Mouse (Mus musculus): Measurements from ENCODE around the gene Aoc2. TPM values are rescaled to one million over a fixed set of nuclear protein-coding genes. Genes with fewer than 3 reads are reported as not detected.

The Aoc2 gene
- total and polyA plus RNA-seq, 3 experiments = 12.1 to 21.1 TPM; not detected in 1

DNA sequence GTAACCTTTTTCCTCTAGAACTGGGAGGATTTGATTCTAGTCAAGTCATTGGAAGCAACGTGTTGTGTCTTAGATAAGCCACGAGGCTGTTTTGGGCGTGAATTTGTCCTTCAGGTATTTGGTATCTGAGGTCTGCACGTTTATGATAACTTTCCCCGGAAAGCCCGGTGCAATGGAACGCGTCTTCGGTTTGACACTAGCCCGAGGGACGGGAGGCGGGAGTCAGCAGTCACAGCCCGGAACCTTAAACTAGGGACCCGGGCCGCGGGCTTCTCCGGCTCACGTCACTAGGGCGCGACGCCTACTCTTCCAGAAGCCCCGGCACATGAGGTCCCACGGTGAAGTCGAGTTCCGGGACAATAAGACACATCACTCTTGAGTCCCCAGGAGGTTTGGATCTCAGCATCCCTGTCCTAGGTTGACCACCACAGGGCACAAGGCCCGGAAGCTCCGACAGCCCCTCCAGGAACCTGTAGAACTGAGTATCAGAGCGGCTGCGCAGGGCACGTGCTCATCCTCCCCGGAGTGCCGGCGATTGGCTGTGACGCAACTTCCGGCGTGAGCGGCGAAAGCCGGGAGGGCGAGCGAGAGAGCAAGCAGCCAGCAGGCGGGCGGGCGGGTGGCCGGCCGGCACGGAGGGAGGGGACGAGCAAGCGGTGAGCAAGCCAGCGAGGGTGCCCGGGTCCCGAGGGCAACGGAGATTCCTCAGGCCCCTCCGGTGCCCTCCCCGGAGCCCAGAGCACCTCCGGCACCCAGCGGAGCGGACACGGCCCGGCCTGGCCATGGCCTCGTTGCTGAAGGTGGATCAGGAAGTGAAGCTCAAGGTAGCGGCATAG is 9.0 kb upstream of the Aoc2 start, which contains the start of gene Psme3 (continued):
- TF ChIP-seq ELF1 (IDR thresholded peaks at IDR 0.05; ENCODE audit: low read depth, low read length) = peak; percentile 74
- no peak for TF ChIP-seq GABPA (IDR thresholded peaks at IDR 0.05; ENCODE audit: low read depth, low read length)
- TF ChIP-seq CTCF (IDR thresholded peaks at IDR 0.05 in 2 of 3, conservative IDR thresholded peaks at IDR 0.05 in 1 of 3; ENCODE audit: control insufficient read depth in 1 of 3, insufficient read depth in 1 of 3, low read depth in 2 of 3, low read length in 3 of 3, poor library complexity in 1 of 3, severe bottlenecking in 1 of 3) = 0 out of 6 replicates have a peak, but pooled peaks of 1 of the 3 experiments have one; percentile 7
- peak; percentile 44; the same call in 1 of the 2 replicates for TF ChIP-seq CHD1 (IDR thresholded peaks at IDR 0.05; ENCODE audit: low read depth, low read length)

- no peaks in the 10 kb centered on the region for H3K9me3 ChIP-seq (replicated peaks; ENCODE audit: insufficient read depth, low read length)
- peak overlapping the region; percentile 100 for H3K27ac ChIP-seq (ENCODE audit: control insufficient read depth, low read depth, low read length)
- DNase-seq (ENCODE audit: low read depth, low spot score) = peak; percentile 74
- H3K36me3 ChIP-seq (ENCODE audit: control insufficient read depth in 1 of 2, insufficient read depth in 2 of 2, low read length in 2 of 2) = peaks cover 32 to 44% of the 10 kb centered on the region in 2 experiments
- peak overlapping the region; percentile 97 for H3K9ac ChIP-seq (ENCODE audit: control insufficient read depth, low read depth, low read length, poor library complexity, severe bottlenecking)
- no peaks in the 10 kb centered on the region for H3K27me3 ChIP-seq (ENCODE audit: control insufficient read depth in 1 of 2, insufficient read depth in 2 of 2, low read length in 2 of 2)
- H3K4me1 ChIP-seq (ENCODE audit: control insufficient read depth in 1 of 2, insufficient read depth in 2 of 2, low read length in 2 of 2) = peaks cover 18 to 24% of the 10 kb centered on the region in 2 experiments
- peaks cover 33% of the 10 kb centered on the region for H3K79me2 ChIP-seq (ENCODE audit: control insufficient read depth, insufficient read depth, low read length, poor library complexity)
- H3K4me3 ChIP-seq (ENCODE audit: control insufficient read depth in 1 of 2, insufficient read depth in 1 of 2, low read depth in 2 of 2, low read length in 2 of 2) = peak overlapping the region; percentile 94 to 96
- TF ChIP-seq NRF1 (IDR thresholded peaks at IDR 0.05; ENCODE audit: insufficient read depth, low read depth, low read length, poor library complexity, severe bottlenecking) (no peak), HCFC1 (IDR thresholded peaks at IDR 0.05; ENCODE audit: low read depth, low read length) (no peak), BHLHE40 (IDR thresholded peaks at IDR 0.05; ENCODE audit: borderline replicate concordance, low read depth, low read length) (peak; percentile 31; the same call in 1 of the 2 replicates), CTCF (IDR thresholded peaks at IDR 0.05 in 2 of 3, conservative IDR thresholded peaks at IDR 0.05 in 1 of 3; ENCODE audit: control insufficient read depth in 1 of 3, insufficient read depth in 1 of 3, low read depth in 2 of 3, low read length in 3 of 3, poor library complexity in 1 of 3, severe bottlenecking in 1 of 3) (no peak), ETS1 (IDR thresholded peaks at IDR 0.05; ENCODE audit: low read depth, low read length) (no peak), RCOR1 (IDR thresholded peaks at IDR 0.05; ENCODE audit: low read depth, low read length) (no peak), MAX (IDR thresholded peaks at IDR 0.05; ENCODE audit: low read length) (peak; percentile 78), ELF1 (IDR thresholded peaks at IDR 0.05; ENCODE audit: low read depth, low read length) (no peak), POLR2AphosphoS2 (IDR thresholded peaks at IDR 0.05; ENCODE audit: low read length) (no peak; the same call in 1 of the 2 replicates), MEF2A (IDR thresholded peaks at IDR 0.05; ENCODE audit: extremely low read depth, insufficient replicate concordance, low read depth, low read length, poor library complexity, severe bottlenecking) (no peak), CHD1 (IDR thresholded peaks at IDR 0.05; ENCODE audit: low read depth, low read length) (peak; percentile 92), MXI1 (IDR thresholded peaks at IDR 0.05; ENCODE audit: low read depth, low read length) (peak; percentile 50; the same call in 1 of the 2 replicates), MYB (IDR thresholded peaks at IDR 0.05; ENCODE audit: low read depth, low read length) (no peak), MYC (IDR thresholded peaks at IDR 0.05; ENCODE audit: low read depth, low read length) (no peak), GABPA (IDR thresholded peaks at IDR 0.05; ENCODE audit: low read depth, low read length) (no peak), GATA1 (IDR thresholded peaks at IDR 0.05; ENCODE audit: low read depth, low read length) (no peak), ZNF384 (IDR thresholded peaks at IDR 0.05; ENCODE audit: low read depth, low read length) (no peak), ZMIZ1 (IDR thresholded peaks at IDR 0.05; ENCODE audit: low read depth, low read length) (no peak), RAD21 (IDR thresholded peaks at IDR 0.05; ENCODE audit: low read depth, low read length) (no peak), NELFE (IDR thresholded peaks at IDR 0.05; ENCODE audit: low read depth, low read length) (no peak), JUND (IDR thresholded peaks at IDR 0.05; ENCODE audit: low read depth, low read length) (no peak), TCF12 (IDR thresholded peaks at IDR 0.05; ENCODE audit: low read depth, low read length) (0 out of 2 replicates have a peak, but pooled peaks have one; percentile 10), USF2 (IDR thresholded peaks at IDR 0.05; ENCODE audit: borderline replicate concordance in 1 of 2, insufficient read depth in 1 of 2, low read depth in 1 of 2, low read length in 2 of 2) (no peak), POLR2AphosphoS5 (IDR thresholded peaks at IDR 0.05; ENCODE audit: borderline replicate concordance, low read depth, low read length) (no peak), TBP (IDR thresholded peaks at IDR 0.05; ENCODE audit: low read depth, low read length) (no peak), SMC3 (IDR thresholded peaks at IDR 0.05; ENCODE audit: low read depth, low read length) (no peak), USF1 (IDR thresholded peaks at IDR 0.05; ENCODE audit: low read depth, low read length) (no peak), TAL1 (IDR thresholded peaks at IDR 0.05; ENCODE audit: low read length) (no peak), POLR2A (IDR thresholded peaks at IDR 0.05; ENCODE audit: control insufficient read depth in 1 of 2, insufficient read depth in 1 of 2, low read depth in 1 of 2, low read length in 2 of 2, poor library complexity in 1 of 2) (no peak), MAFK (IDR thresholded peaks at IDR 0.05; ENCODE audit: borderline replicate concordance, low read depth, low read length) (peak; percentile 23; the same call in 1 of the 2 replicates), ZKSCAN1 (IDR thresholded peaks at IDR 0.05; ENCODE audit: low read depth, low read length) (no peak), SIN3A (IDR thresholded peaks at IDR 0.05; ENCODE audit: low read length) (no peak; the same call in 1 of the 2 replicates)
Measured at GRCm38 (mm10) chr11:101316501-101316917, 8.4 kb upstream of the Aoc2 start.
